Mouse (Mus musculus): ENCODE results near the gene Dph1.

GRCm38 (mm10) chr11:75210755-75211154 lies 19.7 kb upstream of the Dph1 start:
- no peak for TF ChIP-seq CTCF (IDR thresholded peaks at IDR 0.05; ENCODE audit: low read depth, low read length)
- TF ChIP-seq EP300 (IDR thresholded peaks at IDR 0.05; ENCODE audit: insufficient read depth, low read depth, low read length), result no peak
